Mouse (Mus musculus) left cerebral cortex, postnatal 36 days (tissue): Measurements from ENCODE around the gene Nr2c2. TPM values are rescaled to one million over a fixed set of nuclear protein-coding genes. Genes with fewer than 3 reads are reported as not detected.
"Not testable (repeated sequence)": the region's sequence is repeated elsewhere in the genome, so short reads cannot be mapped to it uniquely, and the experiment has no call there.

Experiments
- DNase-seq, 2 experiments: peaks; one replicate each; pipeline ENCODE4 v3.0.0; 2021 to 2022; ENCODE audit warnings: low spot score in 2 of 2, mixed read lengths in 1 of 2
- intact Hi-C: fragments of 180-260 bp; cut with DNase I; formaldehyde crosslinking; loops from one replicate; pipeline ENCODE4 v1.15.1; 2025
- total RNA-seq, 2 experiments: library from RNA; stranded (reverse); gene quantifications; 2 replicates each; pipeline ENCODE4 v1.2.3; 2021

Gene Nr2c2
- 10 to 100 TPM; 97.1 to 97.8 TPM for total RNA-seq

GRCm38 (mm10) chr6:92091130-92091591 lies at the start of gene Nr2c2:
TSS of gene Nr2c2 (plus strand) at chr6:92091390.
- intact Hi-C loops = loop anchor here (2.0 to 10.0 kb wide), 2 partner anchors 74 to 92 kb away; no protein-coding TSS in a partner anchor
- DNase-seq = peak; percentile 85 to 90

- intact Hi-C loops = no loop called here
- DNase-seq = no peak
Measured at GRCm38 (mm10) chr6:92042055-92042454, 49.1 kb upstream of the Nr2c2 start.

- DNase-seq = no peak
- intact Hi-C loops = no loop called here
Measured at GRCm38 (mm10) chr6:92042850-92043249, 48.3 kb upstream of the Nr2c2 start.

GRCm38 (mm10) chr6:92057768-92058167 lies 33.4 kb upstream of the Nr2c2 start:
- DNase-seq = no peak
- intact Hi-C loops = no loop called here

GRCm38 (mm10) chr6:92061725-92062124 lies 29.5 kb upstream of the Nr2c2 start:
- intact Hi-C loops = no loop called here
- no peak for DNase-seq

- intact Hi-C loops = no loop called here
- DNase-seq = no peak
Measured at GRCm38 (mm10) chr6:92063452-92063851, 27.7 kb upstream of the Nr2c2 start.

GRCm38 (mm10) chr6:92064101-92064500 lies 27.1 kb upstream of the Nr2c2 start:
- DNase-seq = no peak
- intact Hi-C loops = no loop called here

- DNase-seq = peak in 1 of 2 experiments; percentile 45
- intact Hi-C loops = loop anchor here (5.0 kb wide), 1 partner anchor 289 kb away; no protein-coding TSS in a partner anchor
Measured at GRCm38 (mm10) chr6:92065721-92066496, 25.3 kb upstream of the Nr2c2 start.

- DNase-seq = peak; percentile 69 to 73
- intact Hi-C loops = loop anchor here (1.0 to 5.0 kb wide), 2 partner anchors 166 to 290 kb away; no protein-coding TSS in a partner anchor
Measured at GRCm38 (mm10) chr6:92067146-92067790, 23.9 kb upstream of the Nr2c2 start.

GRCm38 (mm10) chr6:92071121-92071839 lies 19.9 kb upstream of the Nr2c2 start:
- DNase-seq = no peak
- intact Hi-C loops = no loop called here

- intact Hi-C loops = no loop called here
Measured at GRCm38 (mm10) chr6:92080730-92081129, 10.5 kb upstream of the Nr2c2 start.

GRCm38 (mm10) chr6:92082756-92083155 lies 8.4 kb upstream of the Nr2c2 start:
- intact Hi-C loops = no loop called here
- DNase-seq = no peak

More at GRCm38 (mm10) chr6:92080730-92081129, 10.5 kb upstream of the Nr2c2 start:
- no peak for DNase-seq

GRCm38 (mm10) chr6:92084932-92085331 lies 6.3 kb upstream of the Nr2c2 start:
- no peak for DNase-seq
- intact Hi-C loops = no loop called here

GRCm38 (mm10) chr6:92089141-92089540 lies 2.0 kb upstream of the Nr2c2 start:
- DNase-seq, intact Hi-C loops: not testable (repeated sequence)

- intact Hi-C loops = loop anchor here (2.0 to 10.0 kb wide), 2 partner anchors 75 to 93 kb away; no protein-coding TSS in a partner anchor
- no peak for DNase-seq
Measured at GRCm38 (mm10) chr6:92089982-92090381, 1.2 kb upstream of the Nr2c2 start.

GRCm38 (mm10) chr6:92090497-92090896 lies 693 bp upstream of the Nr2c2 start:
- intact Hi-C loops = loop anchor here (2.0 to 10.0 kb wide), 2 partner anchors 74 to 92 kb away; no protein-coding TSS in a partner anchor
- DNase-seq = no peak

GRCm38 (mm10) chr6:92091767-92092489 lies 738 bp downstream of the Nr2c2 start:
- intact Hi-C loops = loop anchor here (2.0 to 10.0 kb wide), 2 partner anchors 73 to 91 kb away; no protein-coding TSS in a partner anchor
- DNase-seq = peak; percentile 100

- DNase-seq = no peak
- intact Hi-C loops = loop anchor here (10.0 kb wide), 1 partner anchor 72 kb away; no protein-coding TSS in a partner anchor
Measured at GRCm38 (mm10) chr6:92092737-92093136, 1.5 kb downstream of the Nr2c2 start.

- no peak for DNase-seq
- intact Hi-C loops = loop anchor here (10.0 kb wide), 1 partner anchor 71 kb away; no protein-coding TSS in a partner anchor
Measured at GRCm38 (mm10) chr6:92093869-92094268, 2.7 kb downstream of the Nr2c2 start.
